Comparison of ENCODE assay signal across 8 mouse cellular contexts in genomic region chr8:124020439-124021236, GRCm38 (mm10). TPM values are rescaled to one million over a fixed set of nuclear protein-coding genes. Genes with fewer than 3 reads are reported as not detected.
DNase-seq lines count a peak whose midpoint lies in the region; ATAC-seq lines count a peak whose summit lies in the region.

No protein-coding gene starts in this region.

- peak overlapping the region; percentile 95 for H3K27ac ChIP-seq in embryonic facial prominence, embryonic 12.5 days
- peak overlapping the region; percentile 88 for H3K27ac ChIP-seq in heart, embryonic 16.5 days (ENCODE audit: low read length)
- H3K27ac ChIP-seq in macrophage: peak overlapping the region; percentile 24; the same call in 1 of the 2 replicates

- H3K36me3 ChIP-seq in embryonic facial prominence, embryonic 12.5 days: peaks cover 8% of the 10 kb centered on the region; the same call in 1 of the 2 replicates
- peaks cover 11% of the 10 kb centered on the region for H3K36me3 ChIP-seq in heart, embryonic 16.5 days (ENCODE audit: control insufficient read depth, insufficient read depth)
- H3K36me3 ChIP-seq in macrophage (ENCODE audit: inconsistent target): no peaks in the 10 kb centered on the region; the same call in 1 of the 2 replicates

- peak; percentile 62 for ATAC-seq in embryonic facial prominence, embryonic 12.5 days (ENCODE audit: insufficient number of reproducible peaks, insufficient read depth, low FRiP score, low TSS enrichment)
- ATAC-seq in heart, embryonic 16.5 days (replicated peaks; ENCODE audit: extremely low read depth, insufficient read depth, low FRiP score): peak; percentile 86

- peak; percentile 69 to 75 for DNase-seq in B cell, adult 2 months
- DNase-seq in NIH3T3 (ENCODE audit: low read depth): peak; percentile 90
- peak; percentile 47 to 77 for DNase-seq in kidney, postnatal 36 days
- peak; percentile 82 for DNase-seq in retina, embryonic 14.5 days (ENCODE audit: low spot score)
- peak; percentile 50 for DNase-seq in urinary bladder, postnatal 25 days (ENCODE audit: low spot score)

- H3K27me3 ChIP-seq in embryonic facial prominence, embryonic 12.5 days: no peaks in the 10 kb centered on the region
- H3K27me3 ChIP-seq in heart, embryonic 16.5 days (ENCODE audit: control insufficient read depth, insufficient read depth, low read length): no peaks in the 10 kb centered on the region

- peak overlapping the region; percentile 79 for H3K9ac ChIP-seq in embryonic facial prominence, embryonic 12.5 days
- H3K9ac ChIP-seq in heart, embryonic 16.5 days (ENCODE audit: low read length): peak overlapping the region; percentile 91

- peak overlapping the region; percentile 76 for H3K4me2 ChIP-seq in embryonic facial prominence, embryonic 12.5 days (replicated peaks)
- H3K4me2 ChIP-seq in heart, embryonic 16.5 days (ENCODE audit: low read depth, low read length): peak overlapping the region; percentile 72

- peaks cover 23% of the 10 kb centered on the region for H3K4me1 ChIP-seq in embryonic facial prominence, embryonic 12.5 days
- peaks cover 22% of the 10 kb centered on the region for H3K4me1 ChIP-seq in heart, embryonic 16.5 days (ENCODE audit: control insufficient read depth, insufficient read depth, low read length)

- peaks cover 75% of the 10 kb centered on the region for H3K79me2 ChIP-seq in macrophage (ENCODE audit: inconsistent target)

- H3K9me3 ChIP-seq in embryonic facial prominence, embryonic 12.5 days: no peaks in the 10 kb centered on the region
- no peaks in the 10 kb centered on the region for H3K9me3 ChIP-seq in heart, embryonic 16.5 days (replicated peaks; ENCODE audit: control insufficient read depth, low read length)

- 1% methylated on average over 51 of the region's 87 CpGs for WGBS in embryonic facial prominence, embryonic 12.5 days
- WGBS in heart, embryonic 16.5 days: under 1% methylated on average over 70 of the region's 87 CpGs
- WGBS in macrophage (ENCODE audit: missing documents): under 1% methylated on average over 65 of the region's 87 CpGs

- H3K4me3 ChIP-seq in embryonic facial prominence, embryonic 12.5 days: peak overlapping the region; percentile 78
- peak overlapping the region; percentile 93 for H3K4me3 ChIP-seq in heart, embryonic 16.5 days (ENCODE audit: low read length)
- H3K4me3 ChIP-seq in macrophage (ENCODE audit: inconsistent target): peak overlapping the region; percentile 72

RNA-seq across cellular contexts. Expression of gene Taf5l, which starts 0.6 kb away (rescaled TPM):
- polyA plus RNA-seq in embryonic facial prominence, embryonic 12.5 days (2016; fragmentation: Nextera tagmentation; extraction: Ambion mirVana): 46.3 and 47.5 TPM in 2 replicates
- 25.4 and 27.9 TPM in 2 replicates for polyA plus RNA-seq in heart, embryonic 16.5 days (2015; fragmentation: Nextera tagmentation; extraction: Ambion mirVana)
- 10 to 100 TPM in 24 of 26 experiments, 1 to 10 TPM in 2; 7.8 to 22.2 (median 14.4) TPM for total RNA-seq in macrophage (2018; cell fraction: chromatin; rRNA removed)
- total RNA-seq in macrophage (2018; cell fraction: cytosol; rRNA removed): 10 to 100 TPM in 23 of 26 experiments, 1 to 10 TPM in 3; 9.0 to 15.9 (median 11.6) TPM
- 10 to 100 TPM; 11.0 to 26.4 (median 15.4) TPM for total RNA-seq in macrophage (2018; cell fraction: nucleus; rRNA removed)
- polyA plus RNA-seq in macrophage (2018): 10.7 to 14.1 TPM (median 13.4 TPM) in 3 replicates

RNA-seq across cellular contexts. Expression of gene Urb2, which starts 0.7 kb away (rescaled TPM):
- polyA plus RNA-seq in embryonic facial prominence, embryonic 12.5 days (2016; fragmentation: Nextera tagmentation; extraction: Ambion mirVana): 5.2 and 6.1 TPM in 2 replicates
- 3.0 and 3.3 TPM in 2 replicates for polyA plus RNA-seq in heart, embryonic 16.5 days (2015; fragmentation: Nextera tagmentation; extraction: Ambion mirVana)
- total RNA-seq in macrophage (2018; cell fraction: chromatin; rRNA removed): 10 to 100 TPM in 4 of 26 experiments, 1 to 10 TPM in 22; 5.7 to 12.4 (median 7.8) TPM
- 1 to 10 TPM; 2.8 to 7.3 (median 4.7) TPM for total RNA-seq in macrophage (2018; cell fraction: cytosol; rRNA removed)
- total RNA-seq in macrophage (2018; cell fraction: nucleus; rRNA removed): 10 to 100 TPM in 7 of 26 experiments, 1 to 10 TPM in 19; 5.6 to 16.9 (median 8.2) TPM
- polyA plus RNA-seq in macrophage (2018): 3.8 to 8.5 TPM (median 3.8 TPM) in 3 replicates

RNA-seq across cellular contexts. Expression of gene Abcb10, which starts 37.7 kb away (rescaled TPM):
- polyA plus RNA-seq in embryonic facial prominence, embryonic 12.5 days (2016; fragmentation: Nextera tagmentation; extraction: Ambion mirVana): 21.7 and 22.0 TPM in 2 replicates
- polyA plus RNA-seq in heart, embryonic 16.5 days (2015; fragmentation: Nextera tagmentation; extraction: Ambion mirVana): 17.1 and 19.0 TPM in 2 replicates
- total RNA-seq in macrophage (2018; cell fraction: chromatin; rRNA removed): 10 to 100 TPM in 2 of 26 experiments, 1 to 10 TPM in 24; 1.4 to 13.4 (median 5.5) TPM
- total RNA-seq in macrophage (2018; cell fraction: cytosol; rRNA removed): 1 to 10 TPM; 3.6 to 8.2 (median 5.4) TPM
- total RNA-seq in macrophage (2018; cell fraction: nucleus; rRNA removed): 10 to 100 TPM in 2 of 26 experiments, 1 to 10 TPM in 24; 3.4 to 19.1 (median 6.9) TPM
- 3.5 to 8.4 TPM (median 5.8 TPM) in 3 replicates for polyA plus RNA-seq in macrophage (2018)

Comparison
In these comparisons a context has a peak if more than half of its experiments do, and no peak if none do; other contexts are left out.
1. Peak in every context shown above with its lines: DNase-seq, ATAC-seq, H3K4me3 ChIP-seq and H3K27ac ChIP-seq.
2. H3K27ac ChIP-seq: peak in every context shown above with its lines; median percentile 95 in embryonic facial prominence, embryonic 12.5 days; 88 in heart, embryonic 16.5 days; 24 in macrophage.